Mouse (Mus musculus): Measurements from ENCODE around the gene Hba-a1. TPM values are rescaled to one million over a fixed set of nuclear protein-coding genes. Genes with fewer than 3 reads are reported as not detected.
"Not testable (repeated sequence)": the region's sequence is repeated elsewhere in the genome, so short reads cannot be mapped to it uniquely, and the experiment has no call there.

Hba-a1 gene
- polyA plus RNA-seq, 1 experiment from 2014 or later = 2,714 TPM

DNA sequence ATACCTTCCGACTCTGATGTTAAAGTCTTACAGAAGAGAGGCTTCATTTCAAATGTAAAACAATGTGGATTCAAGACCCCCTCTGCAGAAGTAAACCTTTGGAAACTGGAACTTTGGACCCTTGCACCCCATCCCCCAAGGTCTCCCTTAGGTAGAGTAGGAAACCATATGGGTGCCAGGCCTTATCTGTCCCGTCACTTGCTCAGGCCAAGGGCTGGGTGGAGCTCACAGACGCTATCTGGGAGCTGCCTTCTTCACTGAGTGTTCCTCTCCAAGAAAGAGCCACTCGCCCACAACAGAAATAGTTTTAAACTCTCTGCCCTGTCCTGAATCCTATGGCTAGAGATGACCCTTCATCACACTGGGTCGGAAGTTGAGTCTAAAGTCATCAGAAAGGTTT, 14.4 kb upstream of the Hba-a1 start:
- no peak for ATAC-seq
- H3K27me3 ChIP-seq (replicated peaks; ENCODE audit: control insufficient read depth, insufficient read depth, low read length) = no peaks in the 10 kb centered on the region
- H3K9me3 ChIP-seq (ENCODE audit: control insufficient read depth, low read length) = no peaks in the 10 kb centered on the region
- H3K36me3 ChIP-seq (ENCODE audit: control insufficient read depth, insufficient read depth, low read length) = no peaks in the 10 kb centered on the region
- no peak overlapping the region for H3K4me2 ChIP-seq (ENCODE audit: low read length)
- H3K4me3 ChIP-seq (ENCODE audit: low read length) = no peak overlapping the region
- no peak overlapping the region for H3K27ac ChIP-seq (ENCODE audit: low read depth, low read length)
- peaks cover 10% of the 10 kb centered on the region for H3K4me1 ChIP-seq (ENCODE audit: control insufficient read depth, insufficient read depth, low read depth, low read length)
- 90% methylated on average over 5 of the region's 5 CpGs for WGBS
- H3K9ac ChIP-seq (ENCODE audit: low read depth, low read length) = no peak overlapping the region

DNA sequence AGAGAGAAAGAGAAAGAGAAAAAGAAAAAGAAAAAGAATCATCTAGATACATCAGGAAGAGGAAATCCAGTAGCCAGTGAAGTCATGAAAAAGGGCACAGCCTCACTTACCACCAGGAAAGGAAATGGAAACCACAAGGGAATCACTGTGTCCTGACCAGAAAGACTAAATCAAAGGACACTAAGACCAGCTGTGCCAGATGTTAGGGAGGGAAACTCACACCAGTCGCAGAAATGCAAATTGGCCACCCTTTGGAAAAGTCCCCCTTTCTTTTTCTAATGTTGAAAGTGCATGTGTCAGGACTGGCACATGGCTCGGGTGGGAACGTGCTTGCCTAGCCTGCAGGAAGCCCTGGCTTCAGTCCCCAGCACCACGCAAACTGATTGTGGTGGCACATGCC, 12.1 kb upstream of the Hba-a1 start:
- no peak overlapping the region for H3K27ac ChIP-seq (ENCODE audit: low read depth, low read length)
- no peaks in the 10 kb centered on the region for H3K36me3 ChIP-seq (ENCODE audit: control insufficient read depth, insufficient read depth, low read length)
- H3K27me3 ChIP-seq (replicated peaks; ENCODE audit: control insufficient read depth, insufficient read depth, low read length) = no peaks in the 10 kb centered on the region
- no peak overlapping the region for H3K9ac ChIP-seq (ENCODE audit: low read depth, low read length)
- H3K4me2 ChIP-seq (ENCODE audit: low read length) = no peak overlapping the region
- H3K4me1 ChIP-seq (ENCODE audit: control insufficient read depth, insufficient read depth, low read depth, low read length) = peaks cover 7% of the 10 kb centered on the region
- no peak for ATAC-seq
- no peak overlapping the region for H3K4me3 ChIP-seq (ENCODE audit: low read length)
- no peaks in the 10 kb centered on the region for H3K9me3 ChIP-seq (ENCODE audit: control insufficient read depth, low read length)
- 48% methylated on average over 4 of the region's 4 CpGs for WGBS

DNA sequence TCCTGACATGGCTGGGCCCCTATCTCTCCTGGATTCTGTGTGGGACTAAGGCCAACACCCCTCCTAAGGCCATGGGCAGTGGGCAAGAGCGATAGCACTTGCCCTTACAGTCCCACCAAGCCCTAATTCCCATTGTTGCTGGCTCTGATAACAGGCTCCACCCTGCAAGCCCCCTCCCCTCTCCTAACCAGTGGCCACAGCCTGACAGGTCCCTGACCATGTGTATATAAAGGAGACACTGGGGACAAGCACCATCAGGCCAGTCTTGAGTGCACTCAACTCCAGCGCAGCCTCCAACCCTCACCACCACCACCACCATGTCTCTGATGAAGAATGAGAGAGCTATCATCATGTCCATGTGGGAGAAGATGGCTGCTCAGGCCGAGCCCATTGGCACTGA, 7.0 kb upstream of the Hba-a1 start, which contains the start of gene Hba-x:
Hba-x (plus strand) TSS at position 54 of the 400 bp plus-strand sequence.
- Histone ChIP-seq H3K4me2 (ENCODE audit: low read length) (no peak within 1 kb of the TSS), H3K4me3 (ENCODE audit: low read length) (no peak within 1 kb of the TSS), H3K36me3 (ENCODE audit: control insufficient read depth, insufficient read depth, low read length) (no peaks in the 10 kb centered on the region), H3K27me3 (replicated peaks; ENCODE audit: control insufficient read depth, insufficient read depth, low read length) (no peaks in the 10 kb centered on the region; the same call in 1 of the 2 replicates), H3K4me1 (ENCODE audit: control insufficient read depth, insufficient read depth, low read depth, low read length) (no peaks in the 10 kb centered on the region), H3K9ac (ENCODE audit: low read depth, low read length) (no peak within 1 kb of the TSS), H3K9me3 (ENCODE audit: control insufficient read depth, low read length) (no peaks in the 10 kb centered on the region), H3K27ac (ENCODE audit: low read depth, low read length) (no peak within 1 kb of the TSS)
- 86% methylated on average over 3 of the region's 3 CpGs for WGBS
- ATAC-seq = no peak

DNA sequence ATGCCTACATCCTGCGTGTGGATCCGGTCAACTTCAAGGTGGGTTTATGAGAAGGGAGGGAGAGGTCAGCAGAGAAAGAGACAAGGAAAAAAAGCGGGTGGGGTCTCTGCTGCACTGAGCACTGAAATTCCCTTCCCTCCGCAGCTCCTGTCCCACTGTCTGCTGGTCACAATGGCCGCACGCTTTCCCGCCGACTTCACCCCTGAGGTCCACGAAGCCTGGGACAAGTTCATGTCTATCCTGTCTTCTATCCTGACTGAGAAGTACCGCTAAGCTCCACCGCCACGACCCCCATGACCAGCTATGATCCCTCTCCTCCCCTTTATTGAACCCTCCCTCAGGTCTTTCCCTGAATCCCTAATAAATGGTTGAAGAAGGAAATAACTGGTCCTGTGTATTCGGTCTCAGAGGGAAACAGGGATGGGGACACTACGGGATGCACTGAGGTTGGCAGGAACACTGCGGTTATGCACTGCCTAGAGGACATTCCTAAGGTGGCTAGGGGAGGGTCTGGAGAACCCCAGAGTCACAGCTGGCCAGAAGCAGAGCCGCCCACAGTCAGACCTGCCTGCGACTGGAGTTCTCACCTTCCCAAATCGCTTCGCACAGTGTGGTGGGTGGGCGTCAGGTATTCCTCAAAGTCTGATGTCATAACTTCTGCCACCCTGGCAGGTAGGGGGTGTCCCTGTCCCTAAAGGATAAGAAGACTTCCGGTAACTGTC, 5.4 kb upstream of the Hba-a1 start:
- Histone ChIP-seq H3K27ac (ENCODE audit: low read depth, low read length) (no peak overlapping the region), H3K9ac (ENCODE audit: low read depth, low read length) (no peak overlapping the region), H3K9me3 (ENCODE audit: control insufficient read depth, low read length) (no peaks in the 10 kb centered on the region), H3K4me1 (ENCODE audit: control insufficient read depth, insufficient read depth, low read depth, low read length) (no peaks in the 10 kb centered on the region), H3K27me3 (replicated peaks; ENCODE audit: control insufficient read depth, insufficient read depth, low read length) (no peaks in the 10 kb centered on the region; the same call in 1 of the 2 replicates), H3K4me2 (ENCODE audit: low read length) (no peak overlapping the region), H3K4me3 (ENCODE audit: low read length) (no peak overlapping the region), H3K36me3 (ENCODE audit: control insufficient read depth, insufficient read depth, low read length) (no peaks in the 10 kb centered on the region)
- 73% methylated on average over 21 of the region's 21 CpGs for WGBS
- no peak for ATAC-seq

DNA sequence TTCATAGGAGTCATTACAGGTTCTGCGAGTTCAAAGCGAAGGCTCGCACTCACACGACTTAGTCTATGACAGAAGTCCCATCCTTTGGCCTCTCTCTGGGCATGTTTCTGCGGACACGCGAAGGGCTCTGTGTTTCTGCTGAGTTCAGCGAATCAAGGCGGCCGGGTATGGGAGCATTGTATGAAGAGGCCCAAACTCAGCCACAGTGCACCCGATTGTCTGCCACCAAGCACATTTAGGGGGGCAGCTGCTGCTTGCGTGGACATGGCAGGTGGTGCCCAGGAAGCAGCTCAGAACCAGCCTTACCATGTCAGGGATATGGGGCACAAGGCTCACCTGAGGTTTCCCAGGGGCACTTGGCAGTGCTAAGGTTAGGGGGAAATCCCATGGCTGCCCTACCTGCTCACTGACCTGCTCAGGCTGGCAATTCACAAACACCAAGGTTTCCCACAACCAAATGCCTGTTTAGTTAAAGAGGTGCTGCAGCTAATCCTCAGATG, 4.8 kb upstream of the Hba-a1 start:
- 82% methylated on average over 12 of the region's 12 CpGs for WGBS
- H3K9ac ChIP-seq (ENCODE audit: low read depth, low read length) = no peak overlapping the region
- no peaks in the 10 kb centered on the region for H3K9me3 ChIP-seq (ENCODE audit: control insufficient read depth, low read length)
- no peaks in the 10 kb centered on the region; the same call in 1 of the 2 replicates for H3K27me3 ChIP-seq (replicated peaks; ENCODE audit: control insufficient read depth, insufficient read depth, low read length)
- H3K36me3 ChIP-seq (ENCODE audit: control insufficient read depth, insufficient read depth, low read length) = no peaks in the 10 kb centered on the region
- H3K27ac ChIP-seq (ENCODE audit: low read depth, low read length) = no peak overlapping the region
- H3K4me1 ChIP-seq (ENCODE audit: control insufficient read depth, insufficient read depth, low read depth, low read length) = no peaks in the 10 kb centered on the region
- no peak overlapping the region for H3K4me3 ChIP-seq (ENCODE audit: low read length)
- ATAC-seq = no peak
- H3K4me2 ChIP-seq (ENCODE audit: low read length) = no peak overlapping the region

DNA sequence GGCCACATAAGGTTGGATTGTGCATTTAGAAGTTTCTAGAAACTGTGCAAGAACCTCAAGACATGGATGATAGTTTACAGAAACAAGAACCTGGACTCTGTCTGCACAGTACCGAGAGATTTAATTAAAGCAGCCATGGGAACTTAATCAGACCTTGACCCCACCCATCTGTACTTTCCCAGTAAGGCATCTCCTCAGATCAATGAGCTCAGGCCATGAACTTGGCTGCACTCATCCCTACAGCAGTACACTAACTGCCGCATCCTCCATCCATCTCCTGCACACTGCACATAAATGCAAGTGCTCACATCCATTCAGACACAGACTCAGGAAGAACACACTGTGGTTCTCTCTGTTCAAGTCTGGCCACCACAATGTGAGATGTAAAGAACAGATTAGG, 2.7 kb upstream of the Hba-a1 start:
- 64% methylated on average over 2 of the region's 2 CpGs for WGBS
- H3K9ac ChIP-seq (ENCODE audit: low read depth, low read length) = no peak overlapping the region
- H3K27ac ChIP-seq (ENCODE audit: low read depth, low read length) = no peak overlapping the region
- H3K9me3 ChIP-seq (ENCODE audit: control insufficient read depth, low read length) = no peaks in the 10 kb centered on the region
- H3K4me1 ChIP-seq (ENCODE audit: control insufficient read depth, insufficient read depth, low read depth, low read length) = no peaks in the 10 kb centered on the region
- H3K27me3 ChIP-seq (replicated peaks; ENCODE audit: control insufficient read depth, insufficient read depth, low read length) = no peaks in the 10 kb centered on the region; the same call in 1 of the 2 replicates
- no peaks in the 10 kb centered on the region for H3K36me3 ChIP-seq (ENCODE audit: control insufficient read depth, insufficient read depth, low read length)
- no peak overlapping the region for H3K4me2 ChIP-seq (ENCODE audit: low read length)
- ATAC-seq = no peak
- no peak overlapping the region for H3K4me3 ChIP-seq (ENCODE audit: low read length)

DNA sequence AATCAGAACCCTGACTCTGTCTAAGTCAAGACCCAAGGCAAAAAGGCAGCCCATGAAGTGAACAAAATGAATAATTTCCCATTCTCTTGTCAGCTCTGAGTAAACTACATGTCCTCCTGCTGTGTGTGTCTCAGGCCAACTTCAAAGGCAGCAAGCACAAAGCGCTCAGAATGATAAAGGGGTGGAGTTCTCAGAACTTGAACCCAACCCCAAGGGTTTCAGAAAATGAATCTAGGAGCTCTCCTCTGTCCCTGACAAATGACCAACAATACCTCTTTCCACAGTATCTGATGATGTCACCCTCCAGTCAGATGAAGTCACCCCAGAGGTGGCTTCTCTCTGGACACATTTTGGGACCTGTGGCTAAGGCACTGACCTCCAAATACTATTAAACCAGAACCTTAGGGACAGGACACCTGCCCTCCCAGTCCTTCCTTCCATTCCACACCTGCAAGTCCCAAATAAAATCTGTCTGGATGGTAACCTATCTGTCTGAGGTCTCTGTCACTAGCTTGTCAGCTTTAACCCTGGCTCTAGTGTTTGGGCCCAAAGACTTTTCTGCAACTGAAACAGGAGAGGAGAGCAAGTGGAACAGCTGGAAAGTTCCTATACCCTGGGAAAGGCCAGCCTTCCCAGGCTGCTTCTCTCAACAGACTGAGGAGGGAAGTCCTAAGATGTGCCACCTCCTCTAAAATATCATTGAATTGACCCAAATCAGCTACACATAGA, 1.7 kb upstream of the Hba-a1 start:
- H3K27me3 ChIP-seq (replicated peaks; ENCODE audit: control insufficient read depth, insufficient read depth, low read length) = no peaks in the 10 kb centered on the region; the same call in 1 of the 2 replicates
- WGBS = 80% methylated on average over 1 of the region's 1 CpGs
- H3K36me3 ChIP-seq (ENCODE audit: control insufficient read depth, insufficient read depth, low read length) = no peaks in the 10 kb centered on the region
- H3K27ac ChIP-seq (ENCODE audit: low read depth, low read length) = no peak overlapping the region
- no peaks in the 10 kb centered on the region for H3K9me3 ChIP-seq (ENCODE audit: control insufficient read depth, low read length)
- H3K9ac ChIP-seq (ENCODE audit: low read depth, low read length) = no peak overlapping the region
- ATAC-seq = no peak
- no peak overlapping the region for H3K4me3 ChIP-seq (ENCODE audit: low read length)
- H3K4me1 ChIP-seq (ENCODE audit: control insufficient read depth, insufficient read depth, low read depth, low read length) = no peaks in the 10 kb centered on the region
- no peak overlapping the region for H3K4me2 ChIP-seq (ENCODE audit: low read length)

DNA sequence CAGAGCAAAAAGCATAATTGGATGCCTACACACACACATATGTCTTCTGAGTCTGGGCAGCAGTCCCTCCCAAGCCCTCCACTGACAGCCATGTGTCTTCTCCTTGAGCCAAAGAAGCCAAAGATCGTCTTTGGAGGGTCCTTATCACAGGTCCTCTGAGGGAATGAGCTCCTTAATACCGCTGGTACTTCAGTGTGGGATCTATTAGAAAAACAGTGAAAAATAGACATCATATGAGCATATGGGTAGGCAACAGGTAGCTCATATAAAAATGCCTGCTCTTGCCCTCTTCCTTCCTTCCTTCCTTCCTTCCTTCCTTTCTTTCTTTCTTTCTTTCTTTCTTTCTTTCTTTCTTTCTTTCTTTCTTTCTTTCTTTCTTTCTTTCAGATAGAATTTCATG, 1.3 kb downstream of the Hba-a1 start:
- not testable (repeated sequence) for H3K4me3 ChIP-seq (ENCODE audit: low read length); H3K36me3 ChIP-seq (ENCODE audit: control insufficient read depth, insufficient read depth, low read length); H3K4me1 ChIP-seq (ENCODE audit: control insufficient read depth, insufficient read depth, low read depth, low read length); ATAC-seq; H3K27ac ChIP-seq (ENCODE audit: low read depth, low read length); H3K9ac ChIP-seq (ENCODE audit: low read depth, low read length); H3K27me3 ChIP-seq (replicated peaks; ENCODE audit: control insufficient read depth, insufficient read depth, low read length); H3K9me3 ChIP-seq (ENCODE audit: control insufficient read depth, low read length); H3K4me2 ChIP-seq (ENCODE audit: low read length)
- WGBS = 73% methylated on average over 2 of the region's 2 CpGs

DNA sequence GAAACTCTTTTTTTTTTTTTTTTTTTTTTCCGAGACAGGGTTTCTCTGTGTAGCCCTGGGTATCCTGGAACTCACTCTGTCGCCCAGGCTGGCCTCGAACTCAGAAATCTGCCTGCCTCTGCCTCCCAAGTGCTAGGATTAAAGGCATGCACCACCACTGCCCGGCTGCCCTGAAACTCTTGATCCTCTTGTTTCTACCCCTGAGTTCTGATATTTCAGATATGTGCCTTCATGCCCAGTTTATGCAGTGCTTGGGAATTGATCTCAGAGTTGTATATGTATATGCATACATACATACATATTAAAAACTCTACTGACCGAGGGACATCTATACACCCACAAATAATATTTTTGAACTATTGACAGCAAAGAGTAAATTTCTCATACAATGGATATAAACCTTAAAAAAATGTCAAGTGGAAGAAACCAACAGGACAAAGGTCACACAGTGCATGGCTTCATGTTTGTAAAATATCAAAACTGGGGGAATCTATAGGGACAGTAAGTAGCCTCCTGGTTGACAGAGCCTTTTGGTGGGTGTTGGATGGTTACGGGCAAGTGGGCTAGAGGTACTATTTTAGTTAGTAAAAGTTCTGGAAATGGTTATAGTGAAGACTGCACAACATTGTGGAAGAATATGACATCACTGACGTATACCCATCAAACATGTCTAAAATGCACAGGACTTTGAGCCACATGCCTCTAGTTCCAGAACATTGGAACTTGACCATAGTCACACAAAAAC, 1.9 kb downstream of the Hba-a1 start:
- H3K9me3 ChIP-seq (ENCODE audit: control insufficient read depth, low read length) = no peaks in the 10 kb centered on the region
- no peaks in the 10 kb centered on the region; the same call in 1 of the 2 replicates for H3K27me3 ChIP-seq (replicated peaks; ENCODE audit: control insufficient read depth, insufficient read depth, low read length)
- no peak overlapping the region for H3K27ac ChIP-seq (ENCODE audit: low read depth, low read length)
- H3K9ac ChIP-seq (ENCODE audit: low read depth, low read length) = no peak overlapping the region
- no peaks in the 10 kb centered on the region for H3K36me3 ChIP-seq (ENCODE audit: control insufficient read depth, insufficient read depth, low read length)
- H3K4me1 ChIP-seq (ENCODE audit: control insufficient read depth, insufficient read depth, low read depth, low read length) = no peaks in the 10 kb centered on the region
- no peak overlapping the region for H3K4me3 ChIP-seq (ENCODE audit: low read length)
- no peak for ATAC-seq
- no peak overlapping the region for H3K4me2 ChIP-seq (ENCODE audit: low read length)
- WGBS = 84% methylated on average over 7 of the region's 7 CpGs

Data from hindbrain, embryonic 16.5 days (tissue).